Mouse (Mus musculus) cerebellum, postnatal 25 days (tissue): ENCODE measurements around the gene Angptl8.

ENCODE experiments used
- DNase-seq, 2 experiments: peaks; one replicate each; pipeline ENCODE4 v3.0.0; 2021; ENCODE audit warnings: mixed read lengths in 2 of 2

Gene Angptl8

GRCm38 (mm10) chr9:21816716-21817305 is 18.5 kb upstream of the Angptl8 start:
- DNase-seq: no peak

DNA sequence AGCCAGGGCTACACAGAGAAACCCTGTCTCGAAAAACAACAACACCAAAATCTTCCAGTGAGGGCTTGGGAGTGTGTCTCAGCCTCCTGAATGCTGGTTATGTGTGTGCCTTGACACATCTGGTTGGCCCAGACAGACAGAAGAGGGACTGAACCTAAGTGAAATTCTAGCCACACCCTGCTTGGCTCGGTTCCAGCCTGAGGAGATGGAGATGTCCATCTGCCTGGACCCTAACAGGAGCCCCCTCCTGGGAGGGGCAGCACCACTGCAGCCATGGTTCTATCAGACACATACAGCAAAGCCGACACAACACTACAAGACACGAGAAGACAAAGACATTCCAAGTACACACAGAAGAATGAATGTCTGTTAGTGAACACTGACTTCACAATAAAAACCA is 17.2 kb upstream of the Angptl8 start:
- peak in 1 of 2 experiments; percentile 43 for DNase-seq

DNA sequence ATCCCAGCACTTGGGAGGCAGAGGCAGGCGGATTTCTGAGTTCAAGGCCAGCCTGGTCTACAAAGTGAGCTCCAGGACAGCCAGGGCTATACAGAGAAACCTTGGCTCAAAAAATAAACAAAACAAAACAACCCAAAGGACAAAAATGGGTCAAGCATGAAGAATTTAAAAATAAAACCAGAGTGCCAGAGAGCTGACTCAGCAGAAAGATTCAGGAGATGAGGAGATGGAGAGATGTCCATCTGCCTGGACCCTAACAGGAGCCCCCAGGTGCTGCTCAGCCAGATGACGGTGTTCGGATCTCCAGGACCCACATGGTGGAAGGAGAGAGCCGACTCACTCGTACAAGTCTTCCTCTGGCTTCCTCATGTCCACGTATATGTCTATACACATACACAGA is 16.7 kb upstream of the Angptl8 start:
- DNase-seq: no peak

DNA sequence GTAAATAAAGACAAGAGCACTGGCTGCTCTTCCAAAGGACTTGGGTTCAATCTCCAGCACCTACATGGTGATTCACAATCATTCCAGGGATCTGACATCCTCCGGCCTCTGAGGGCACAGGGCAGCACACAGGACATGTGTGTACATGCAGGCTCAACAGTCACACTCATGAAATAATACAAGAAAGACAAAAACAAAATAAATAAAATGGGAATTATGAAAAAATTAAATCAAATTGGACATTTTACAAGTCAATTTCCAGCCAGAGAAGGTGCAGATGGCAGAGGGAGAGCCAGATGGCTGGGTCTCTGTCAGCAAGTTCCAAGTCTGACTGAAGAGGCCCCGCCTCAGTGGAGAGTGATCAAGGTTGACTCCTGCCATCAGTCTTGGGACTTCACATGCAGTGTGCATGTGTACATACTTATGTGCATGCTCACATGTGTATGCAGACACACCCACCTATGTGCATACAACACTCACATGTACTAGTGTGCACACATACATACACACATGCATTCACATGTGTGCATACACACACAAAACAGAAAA is 16.1 kb upstream of the Angptl8 start:
- DNase-seq: peak; percentile 53 to 70

- peak in 1 of 2 experiments; percentile 30 for DNase-seq
Measured at GRCm38 (mm10) chr9:21820183-21820582, 15.1 kb upstream of the Angptl8 start.

DNA sequence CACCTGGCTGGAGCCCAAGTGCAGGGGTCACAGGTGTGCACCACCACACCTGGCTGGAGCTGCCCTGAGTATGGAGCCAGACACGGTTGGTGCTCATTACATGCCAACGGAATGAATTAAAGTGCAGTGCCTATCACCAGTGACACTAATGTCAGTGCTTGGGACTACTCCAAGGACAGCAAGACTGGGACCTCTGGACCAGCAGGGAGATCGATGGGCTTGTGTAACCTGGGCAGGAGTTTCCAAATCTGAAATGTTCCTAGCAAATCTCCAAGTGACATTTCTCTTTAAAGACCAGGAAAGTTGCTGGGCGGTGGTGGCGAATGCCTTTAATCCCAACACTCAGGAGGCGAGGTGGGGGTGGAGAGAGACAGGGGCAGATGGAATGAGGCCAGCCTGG is 12.6 kb upstream of the Angptl8 start:
- no peak for DNase-seq

GRCm38 (mm10) chr9:21823957-21824356 is 11.4 kb upstream of the Angptl8 start:
- no peak for DNase-seq

GRCm38 (mm10) chr9:21824366-21824765 is 10.9 kb upstream of the Angptl8 start:
- DNase-seq: no peak

DNA sequence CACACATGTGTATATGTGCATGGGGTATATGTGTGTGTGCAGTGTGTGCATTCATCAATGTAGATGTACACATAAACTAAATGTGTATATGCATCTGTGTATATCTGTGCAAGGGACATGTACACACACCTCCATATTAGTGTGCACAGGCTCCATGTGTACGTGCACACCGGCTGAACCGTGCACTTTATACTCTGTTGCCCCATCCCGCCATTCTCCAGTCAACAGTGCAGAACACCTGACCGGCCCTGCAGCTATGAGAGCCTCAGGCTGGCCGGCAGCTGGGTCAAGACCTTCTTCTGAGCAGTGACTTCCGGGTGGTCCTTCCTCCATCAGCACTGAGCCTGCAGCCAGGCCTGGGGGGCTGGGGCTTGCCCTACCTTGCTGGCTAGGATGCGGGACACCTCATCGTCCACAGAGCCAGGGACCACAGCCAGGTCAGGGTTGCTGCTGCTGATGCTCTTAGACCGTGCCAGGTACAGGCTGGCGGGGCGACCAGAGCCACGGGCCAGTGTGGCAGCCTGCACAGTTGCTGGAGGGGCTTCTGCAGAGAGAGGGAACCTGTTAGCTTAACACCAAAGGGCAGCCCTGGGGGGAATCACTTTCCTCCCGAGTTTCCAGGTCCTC is 5.4 kb upstream of the Angptl8 start:
- DNase-seq: peak in 1 of 2 experiments; percentile 46

DNA sequence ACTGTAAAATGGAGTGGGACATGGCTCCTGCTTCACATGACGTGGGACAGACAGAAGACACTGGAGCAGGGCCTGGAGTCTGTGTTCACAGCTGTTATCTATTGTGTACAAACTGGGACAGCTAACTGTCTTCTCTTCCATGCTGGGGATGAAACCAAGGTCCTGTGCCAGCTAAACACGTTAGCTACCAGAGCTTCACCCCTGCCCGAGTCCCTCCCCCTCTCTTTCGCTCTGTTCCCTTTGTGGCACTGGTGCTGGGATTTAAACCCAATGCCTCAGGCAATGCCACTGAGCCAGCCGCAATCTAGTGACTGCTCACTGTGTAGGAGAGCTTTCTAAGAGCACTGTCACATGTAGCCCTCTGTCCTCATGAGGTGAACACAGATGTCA is 4.9 kb upstream of the Angptl8 start:
- DNase-seq: no peak

- no peak for DNase-seq
Measured at GRCm38 (mm10) chr9:21830936-21831335, 4.4 kb upstream of the Angptl8 start.

- DNase-seq: no peak
Measured at GRCm38 (mm10) chr9:21831558-21832240, 3.6 kb upstream of the Angptl8 start.

DNA sequence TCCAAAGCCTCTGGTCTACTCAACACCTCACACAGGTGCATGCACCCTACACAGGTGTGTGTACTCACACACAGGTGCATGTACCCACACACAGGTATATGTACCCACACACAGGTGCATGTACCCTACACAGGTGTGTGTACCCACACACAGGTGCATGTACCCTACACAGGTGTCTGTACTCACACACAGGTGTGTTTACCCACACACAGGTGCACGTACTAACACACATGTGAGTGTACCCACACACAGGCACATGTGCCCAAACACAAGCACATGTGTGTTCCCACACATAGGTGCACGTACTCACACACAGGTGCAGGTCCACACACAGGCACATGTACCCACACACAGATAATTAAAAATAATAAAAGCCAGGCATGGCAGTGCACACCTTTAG is 2.4 kb downstream of the Angptl8 start:
- DNase-seq: no peak

DNA sequence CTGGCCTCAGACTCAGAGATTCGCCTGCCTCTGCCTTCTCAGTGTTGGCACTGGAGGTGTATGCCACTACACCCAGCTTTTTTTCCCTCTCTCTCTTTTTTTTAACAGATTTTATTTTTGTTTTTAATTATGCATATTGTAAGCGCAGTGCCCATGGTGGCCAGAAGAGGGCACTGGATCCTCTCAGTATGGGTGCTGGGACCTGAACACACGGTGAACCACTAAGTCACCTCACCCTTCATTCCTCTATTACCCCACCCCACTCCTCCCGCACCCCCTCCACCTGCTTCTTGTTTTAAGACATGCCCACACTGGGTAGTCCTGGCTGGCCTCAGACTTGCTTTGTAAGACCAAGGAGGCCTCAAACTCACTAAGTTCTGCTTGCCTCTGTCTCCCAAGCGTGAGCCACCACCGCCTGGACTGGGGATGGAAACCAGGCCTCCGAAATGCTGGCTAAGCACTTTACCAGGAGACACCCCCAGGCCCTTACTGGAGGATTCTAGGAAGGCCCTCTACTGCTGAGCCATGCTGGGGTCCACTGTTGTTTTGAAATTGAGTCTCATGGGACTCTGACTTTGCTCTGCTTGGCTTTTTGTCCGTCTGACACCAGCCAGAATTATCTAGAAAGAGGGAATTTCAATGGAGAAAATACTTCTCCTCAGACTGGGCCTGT is 4.9 kb downstream of the Angptl8 start:
- peak in 1 of 2 experiments; percentile 66 for DNase-seq

DNA sequence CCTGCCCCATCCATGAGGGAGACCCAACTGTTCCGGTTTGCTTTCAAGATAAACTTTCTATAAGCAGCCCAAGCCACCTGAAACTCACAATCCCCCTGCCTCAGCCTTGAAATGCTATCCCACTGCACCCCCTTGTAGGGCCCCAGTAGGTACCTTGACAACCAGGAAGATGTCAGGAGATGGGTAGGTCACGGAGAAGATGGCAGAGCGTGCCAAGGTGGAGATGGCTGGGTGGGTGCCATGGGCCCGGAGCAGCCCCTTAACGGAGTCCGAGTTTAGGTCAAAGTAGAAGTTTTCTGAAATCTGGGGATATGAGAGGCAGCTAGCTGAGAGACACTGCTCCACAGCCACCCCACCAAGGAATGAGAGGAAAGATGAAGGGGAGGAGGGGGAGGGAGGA is 6.0 kb downstream of the Angptl8 start:
- no peak for DNase-seq

DNA sequence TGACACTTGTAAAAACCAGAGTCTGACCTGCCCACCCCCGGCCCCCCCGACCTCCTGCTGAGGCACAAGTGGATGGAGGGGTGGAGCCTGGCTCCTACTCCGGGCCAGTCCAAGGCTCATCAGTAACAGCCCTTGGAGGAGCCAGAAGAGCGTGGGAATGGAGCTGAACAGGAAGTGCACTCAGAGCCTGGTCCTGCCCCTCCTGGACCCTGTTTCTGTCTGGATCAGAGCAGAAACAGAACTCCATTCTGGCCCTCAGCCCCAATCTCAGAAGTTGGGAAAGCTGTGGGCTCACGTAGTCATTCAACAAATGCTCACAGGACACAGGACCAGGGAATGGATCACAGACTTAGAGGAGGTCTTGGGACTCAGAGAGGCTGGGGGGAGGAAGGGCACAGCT is 7.1 kb downstream of the Angptl8 start:
- no peak for DNase-seq

DNA sequence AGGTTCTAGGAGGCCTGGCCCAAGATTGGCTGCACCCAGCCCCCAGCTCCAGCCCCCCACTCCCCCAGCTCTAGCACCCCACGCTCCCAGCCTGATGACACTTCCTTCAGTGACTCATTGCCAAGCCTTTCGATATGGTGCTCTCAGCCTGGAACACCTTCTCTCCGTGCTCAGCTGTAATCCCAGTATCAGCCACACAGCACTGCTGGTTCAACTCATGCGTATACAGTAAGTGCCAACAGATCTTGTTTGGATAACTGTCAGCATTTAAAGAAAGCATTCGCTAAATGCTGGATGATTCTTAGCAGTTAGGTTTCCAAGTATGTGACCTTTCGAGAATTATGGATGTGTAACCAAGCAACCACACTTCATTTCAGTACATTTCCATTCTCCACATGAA is 7.8 kb downstream of the Angptl8 start:
- no peak for DNase-seq

- DNase-seq: peak in 1 of 2 experiments; percentile 34
Measured at GRCm38 (mm10) chr9:21845381-21846080, 10.2 kb downstream of the Angptl8 start.

DNA sequence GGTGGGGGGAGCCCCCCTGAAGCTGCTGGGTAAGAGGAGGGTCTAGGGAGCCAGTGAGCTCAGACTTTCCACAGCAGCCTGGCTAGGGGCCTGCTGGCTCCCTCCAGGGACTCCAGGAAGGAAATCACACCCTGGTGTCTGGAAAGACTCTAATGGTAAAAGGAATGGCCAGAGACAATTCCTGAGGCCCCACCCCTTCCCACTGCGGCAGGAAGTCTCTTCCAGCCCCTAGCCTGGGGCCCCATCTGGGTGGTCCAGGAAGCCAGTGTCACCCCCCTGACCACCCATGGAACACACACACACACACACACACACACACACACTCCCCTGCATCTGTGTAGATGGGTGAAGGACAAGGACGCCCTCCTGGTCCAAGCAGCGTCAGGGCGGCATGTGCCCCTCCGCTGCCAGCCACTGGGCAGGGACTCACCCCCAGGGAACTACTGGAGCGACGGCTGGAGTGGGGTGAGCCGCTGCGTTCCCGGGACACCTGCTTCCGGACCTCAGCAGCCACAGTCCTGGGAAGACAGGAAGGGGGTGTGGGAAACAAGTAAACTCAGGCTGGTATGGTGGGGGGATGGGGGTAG is 11.5 kb downstream of the Angptl8 start:
- no peak for DNase-seq

- no peak for DNase-seq
Measured at GRCm38 (mm10) chr9:21847425-21847824, 12.1 kb downstream of the Angptl8 start.

- DNase-seq: no peak
Measured at GRCm38 (mm10) chr9:21847926-21848325, 12.6 kb downstream of the Angptl8 start.
